Mouse (Mus musculus) heart, adult 8-10 months (tissue): Measurements from ENCODE around the gene Tubgcp2. TPM values are rescaled to one million over a fixed set of nuclear protein-coding genes. Genes with fewer than 3 reads are reported as not detected.

Source experiments
- DNase-seq: peaks from one replicate; pipeline ENCODE4 v3.0.0; 2022; ENCODE audit warnings: low spot score
- total RNA-seq, 4 experiments: library from RNA; stranded (reverse); gene quantifications; 2 replicates each; pipeline ENCODE4 v1.2.4; 2022

Gene Tubgcp2
- total RNA-seq, 4 experiments from 2014 or later = 32.6 to 37.0 (median 34.9) TPM

DNA sequence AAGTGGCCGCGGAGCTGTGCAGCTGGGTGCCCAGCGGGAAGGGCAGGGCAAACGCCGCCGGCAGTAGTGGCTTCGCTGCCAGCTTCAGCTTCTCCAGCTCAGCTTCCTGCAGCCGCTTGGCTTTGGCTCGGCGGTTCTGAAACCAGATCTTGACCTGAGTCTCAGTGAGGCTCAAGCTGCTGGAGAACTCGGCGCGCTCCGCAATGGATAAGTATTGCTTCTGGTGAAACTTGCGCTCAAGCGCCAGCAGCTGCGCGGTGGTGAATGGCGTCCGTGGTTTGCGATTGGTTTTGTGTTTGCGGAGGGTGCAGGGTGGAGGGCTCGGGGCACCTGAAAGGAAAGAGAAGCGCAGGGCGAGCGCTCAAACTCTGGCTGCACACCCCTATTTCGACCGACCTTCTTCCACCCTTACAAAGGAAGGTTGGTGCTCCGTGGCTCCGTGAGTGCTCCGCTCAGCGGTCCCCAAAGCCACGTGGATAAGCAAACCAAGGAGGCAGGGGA is 11.4 kb upstream of the Tubgcp2 start:
- no peak for DNase-seq

DNA sequence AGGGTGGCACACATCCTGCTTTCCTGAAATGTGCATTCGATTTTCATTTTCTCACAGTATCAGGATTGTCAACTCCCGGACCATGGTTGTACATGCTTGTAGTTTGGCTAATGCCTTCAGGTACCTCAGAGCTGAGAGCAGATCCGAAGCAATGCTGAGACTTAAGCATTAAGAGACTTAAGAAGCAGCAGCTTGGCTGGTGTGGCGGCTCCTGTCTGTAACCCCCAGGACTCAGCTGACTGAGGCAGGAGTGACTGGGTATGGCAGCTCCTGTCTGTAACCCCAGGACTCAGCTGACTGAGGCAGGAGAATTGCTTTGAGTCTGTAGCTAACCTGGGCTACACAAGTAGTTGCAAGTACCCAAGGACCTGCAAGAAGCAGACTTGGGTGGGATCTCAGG is 9.1 kb upstream of the Tubgcp2 start:
- DNase-seq = no peak

DNA sequence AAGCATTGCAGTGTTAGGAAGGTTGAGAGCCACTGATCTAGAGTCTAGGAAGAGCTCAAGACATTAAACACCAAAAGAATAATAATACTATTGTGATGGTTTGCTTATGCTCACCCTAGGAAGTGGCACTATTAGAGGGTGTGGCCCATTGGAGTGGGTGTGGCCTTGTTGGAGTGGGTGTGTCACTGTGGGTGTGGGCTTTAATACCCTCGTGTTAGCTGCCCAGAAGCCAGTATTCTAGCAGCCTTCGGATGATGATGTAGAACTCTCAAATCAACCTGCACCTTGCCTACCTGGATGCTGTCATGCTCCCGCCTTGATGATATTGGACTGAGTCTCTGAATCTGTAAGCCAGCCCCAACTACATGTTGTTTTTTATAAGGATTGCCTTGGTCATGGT is 6.3 kb upstream of the Tubgcp2 start:
- DNase-seq = no peak

DNA sequence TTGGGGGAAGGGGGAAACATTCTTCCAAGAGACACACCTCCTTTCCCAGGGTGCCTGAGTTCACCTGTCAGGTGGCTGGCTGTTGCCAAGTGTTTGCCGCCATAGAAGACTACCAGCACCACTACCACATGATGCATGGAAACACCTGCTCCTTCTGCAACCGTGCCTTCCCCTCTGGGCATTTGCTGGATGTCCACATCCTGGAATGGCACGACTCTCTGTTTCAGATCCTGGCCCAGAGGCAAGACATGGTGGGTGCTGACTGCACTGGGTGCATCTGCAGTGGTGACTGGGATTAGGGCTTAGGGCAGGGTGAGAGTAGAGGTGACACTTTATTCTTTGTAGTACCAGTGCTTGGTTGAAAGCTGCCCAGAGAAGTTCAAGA is 694 bp upstream of the Tubgcp2 start:
- no peak for DNase-seq

GRCm38 (mm10) chr7:140035456-140035855 is 1.0 kb downstream of the Tubgcp2 start:
- DNase-seq = no peak

GRCm38 (mm10) chr7:140033386-140033785 is 3.1 kb downstream of the Tubgcp2 start:
- DNase-seq = no peak

DNA sequence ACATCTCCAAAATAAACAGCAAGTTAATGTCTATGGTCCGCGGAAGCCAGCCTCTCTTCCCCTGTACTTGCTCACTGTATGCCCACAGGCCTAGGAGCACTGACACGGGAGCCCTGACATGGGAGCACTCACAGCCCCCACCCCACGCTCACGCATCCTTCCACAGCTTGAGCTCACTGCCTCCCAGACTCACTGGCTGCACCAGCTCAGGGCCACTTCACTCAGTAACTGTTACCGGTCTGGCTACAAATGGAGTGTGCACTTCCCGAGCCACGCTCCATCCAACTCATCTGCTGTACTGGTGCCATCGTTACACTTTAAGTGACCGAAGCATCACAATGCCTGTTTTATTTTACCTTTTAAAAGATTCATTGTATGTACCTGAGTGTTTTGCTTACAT is 4.1 kb downstream of the Tubgcp2 start:
- DNase-seq = no peak

- no peak for DNase-seq
These were observed 4.7 kb downstream of the Tubgcp2 start for GRCm38 (mm10) chr7:140031771-140032170.

DNA sequence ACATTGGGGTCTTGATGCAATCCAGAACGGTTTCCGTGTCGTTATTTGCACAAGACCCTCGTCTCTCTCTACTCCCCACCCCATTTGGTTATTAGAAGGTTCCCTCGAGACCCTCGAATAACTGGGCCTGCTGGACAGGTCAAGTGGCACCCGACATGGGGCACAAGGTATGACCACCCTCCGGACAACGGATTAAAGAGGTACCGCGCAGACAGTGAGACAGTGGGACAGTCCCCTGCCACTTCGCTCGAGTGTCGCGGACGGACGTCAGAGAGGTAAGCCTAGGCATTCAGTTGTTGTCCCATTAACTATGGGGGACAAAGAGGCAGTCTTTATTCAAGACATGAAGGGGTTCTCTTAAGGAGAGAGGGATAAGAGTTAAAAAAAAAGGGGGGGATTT is 25.1 kb downstream of the Tubgcp2 start:
- DNase-seq = no peak

DNA sequence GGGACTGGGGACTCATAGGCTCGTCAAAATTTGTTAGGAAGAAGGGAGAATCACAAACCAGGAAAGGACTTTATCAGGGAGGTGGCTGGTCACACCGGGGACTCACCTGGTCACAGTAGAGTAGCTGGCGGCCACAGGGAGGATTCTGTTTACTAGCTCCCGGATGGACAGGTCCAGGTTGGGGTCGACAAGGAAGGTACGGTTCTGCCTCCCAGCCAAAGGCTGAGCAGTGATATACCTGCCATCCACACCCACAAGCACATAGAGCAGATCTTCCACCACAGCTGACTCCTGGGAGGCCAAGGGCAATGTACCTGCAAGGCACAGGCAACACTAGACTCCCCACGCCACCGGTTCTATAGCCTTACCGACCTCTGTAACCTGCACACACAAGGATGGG is 28.7 kb downstream of the Tubgcp2 start:
- DNase-seq = no peak

GRCm38 (mm10) chr7:140006861-140007611 is 29.4 kb downstream of the Tubgcp2 start:
- no peak for DNase-seq

DNA sequence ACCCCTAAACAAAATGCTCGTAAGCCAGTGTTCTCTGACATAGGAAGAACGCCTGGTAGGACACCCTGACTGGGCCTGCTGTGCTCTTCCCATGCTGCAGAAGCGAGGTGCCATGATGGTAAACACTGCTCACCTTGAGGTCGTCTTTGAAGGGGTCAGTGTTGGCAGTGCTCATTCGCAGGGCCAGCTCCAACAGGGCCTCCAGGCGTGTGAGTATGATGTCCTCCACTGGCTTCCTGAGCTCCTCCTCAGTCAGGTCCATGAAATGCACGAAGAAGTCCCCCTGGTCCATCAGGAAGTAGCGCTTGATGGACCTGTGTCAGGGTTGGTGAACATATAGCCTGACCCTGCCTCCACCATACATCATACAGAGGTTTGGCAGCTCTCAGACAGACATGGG is 31.8 kb downstream of the Tubgcp2 start:
- no peak for DNase-seq

GRCm38 (mm10) chr7:140001086-140001740 is 35.3 kb downstream of the Tubgcp2 start:
- DNase-seq = no peak

DNA sequence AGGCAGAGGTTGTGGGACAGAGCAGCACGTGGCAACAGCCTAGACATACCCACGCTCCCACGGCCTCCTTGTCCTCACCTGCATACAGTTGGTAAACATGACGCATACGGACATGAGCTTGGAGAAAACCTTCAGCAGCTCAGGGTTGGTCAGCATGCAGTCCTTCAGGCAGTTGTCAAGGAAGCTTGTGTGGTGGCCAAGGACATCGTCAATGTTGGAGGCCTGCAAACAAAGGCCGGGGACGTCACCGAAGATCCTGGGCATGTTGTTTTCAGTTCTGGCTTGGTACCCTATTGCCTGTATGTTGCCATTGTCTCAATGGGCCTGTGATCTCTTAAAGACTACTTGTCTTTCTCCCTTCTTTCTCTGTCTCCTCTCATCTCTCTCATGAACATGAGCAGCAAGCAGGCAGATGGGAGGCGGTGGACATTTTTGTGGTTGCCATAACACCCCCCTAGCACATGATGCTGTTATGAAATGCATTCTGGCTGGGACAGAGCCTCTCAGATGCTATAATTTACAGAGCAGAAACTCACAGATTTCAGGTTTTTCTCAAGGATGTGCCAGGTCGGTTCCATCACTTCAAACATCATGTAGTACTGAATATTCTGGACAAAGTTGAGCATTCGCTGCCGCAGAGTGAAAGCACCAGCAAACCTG is 37.6 kb downstream of the Tubgcp2 start:
- no peak for DNase-seq

GRCm38 (mm10) chr7:139994676-139995075 is 41.8 kb downstream of the Tubgcp2 start:
- peak; percentile 42 for DNase-seq

DNA sequence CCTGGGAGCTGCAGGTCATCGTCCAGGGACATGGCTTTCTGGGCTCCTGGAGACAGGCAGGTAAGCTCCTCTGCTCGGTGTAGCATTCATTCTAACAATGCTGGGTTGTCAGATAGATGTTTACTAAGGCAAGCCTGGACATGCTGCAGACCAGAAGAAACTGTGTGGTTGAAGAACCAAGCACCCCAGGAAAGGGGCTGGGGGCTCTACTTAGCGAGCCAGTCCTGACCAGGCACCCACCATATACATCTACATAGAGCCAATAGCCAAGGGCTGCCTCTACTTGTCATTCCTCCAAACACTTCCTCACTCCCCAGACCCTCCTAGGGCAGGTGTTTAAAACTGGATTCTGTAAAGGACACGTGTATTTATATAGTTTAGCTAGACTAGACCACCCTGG is 42.3 kb downstream of the Tubgcp2 start:
- DNase-seq = no peak

DNA sequence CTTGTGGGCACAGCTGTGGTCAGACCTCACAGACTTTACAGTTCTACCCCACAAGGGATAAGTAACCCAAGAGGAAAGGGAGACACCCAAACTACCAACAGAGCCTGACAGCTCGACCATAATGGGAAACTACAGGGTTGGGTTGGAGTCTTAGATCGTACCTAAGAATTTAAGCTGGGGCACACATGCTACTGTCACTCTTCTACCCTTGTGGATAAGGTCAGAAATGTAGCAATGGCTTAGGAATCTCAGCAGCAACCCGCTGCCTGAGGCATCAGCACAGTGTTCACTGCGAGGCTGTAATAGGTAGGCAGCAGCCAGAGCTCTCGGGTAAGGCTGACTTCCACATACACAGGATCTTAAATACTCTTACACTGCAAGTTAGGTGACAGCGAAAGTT is 42.9 kb downstream of the Tubgcp2 start:
- DNase-seq = no peak

GRCm38 (mm10) chr7:139992406-139992805 is 44.1 kb downstream of the Tubgcp2 start, which contains the start of gene Adam8:
Gene Adam8 (minus strand): TSS chr7:139992562.
- DNase-seq = no peak

DNA sequence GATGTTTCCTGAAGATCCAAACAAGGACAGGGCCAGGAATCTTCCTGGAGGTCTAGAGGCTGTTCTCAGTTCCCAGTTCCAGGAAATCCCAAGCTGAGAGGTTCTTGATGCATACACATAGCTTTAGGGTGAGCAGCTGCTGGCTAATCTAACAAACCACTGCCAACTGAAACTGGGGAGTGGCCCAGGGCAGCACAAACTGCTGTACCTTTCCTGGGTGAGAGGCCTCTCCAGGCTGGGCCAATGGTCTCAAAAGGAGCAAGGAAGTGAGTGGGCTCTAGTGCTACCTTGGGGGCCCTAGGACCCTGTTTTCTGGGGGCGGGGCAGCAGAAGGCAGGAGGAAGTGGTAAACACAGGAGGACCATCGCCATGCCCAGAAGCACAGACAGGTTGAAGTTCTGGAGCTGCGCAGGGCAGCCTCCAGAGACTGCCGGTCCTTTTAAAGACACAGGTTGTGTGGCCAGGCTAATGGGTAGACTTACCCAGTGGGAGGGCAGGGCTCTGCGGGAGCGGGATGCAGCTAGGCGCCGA is 45.5 kb downstream of the Tubgcp2 start:
- DNase-seq = no peak

- no peak for DNase-seq
These were observed 48.2 kb downstream of the Tubgcp2 start for GRCm38 (mm10) chr7:139988272-139988671.

DNA sequence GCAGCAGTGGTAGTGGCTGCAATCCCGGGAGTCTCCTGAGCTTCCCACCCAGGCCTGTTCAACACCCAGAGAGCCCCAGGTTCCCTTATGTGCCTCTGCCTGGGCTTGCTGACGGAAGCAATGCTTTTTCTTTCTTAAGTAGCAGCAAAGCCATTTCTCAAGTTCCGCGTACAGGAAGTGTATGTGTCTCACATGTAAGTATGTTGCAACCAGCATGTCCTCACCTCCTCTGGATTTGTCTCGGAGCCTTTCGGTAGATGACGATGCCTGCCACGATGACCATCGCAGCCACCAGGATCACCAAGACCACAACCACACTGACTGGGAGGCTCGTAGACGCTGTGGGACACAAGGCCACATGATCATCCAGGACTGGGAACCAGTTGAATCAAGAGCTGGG is 52.0 kb downstream of the Tubgcp2 start:
- no peak for DNase-seq

GRCm38 (mm10) chr7:139982058-139982457 is 54.4 kb downstream of the Tubgcp2 start:
- DNase-seq = no peak
